Mouse (Mus musculus) stomach, postnatal 0 days (tissue): Measurements from ENCODE around the gene Gm45140. TPM values are rescaled to one million over a fixed set of nuclear protein-coding genes. Genes with fewer than 3 reads are reported as not detected.

ENCODE experiments used
- ATAC-seq: fragments of 200-750 bp; cut with Nextera tagmentation; 2 replicates; pipeline ENCODE4 v1.8.0; 2017; ENCODE audit not compliant: low FRiP score, low TSS enrichment
- DNase-seq: peaks from one replicate; pipeline ENCODE4 v3.0.0-alpha.2; 2016; ENCODE audit warnings: low spot score
- H3K27ac ChIP-seq: fragments of 300-500 bp; sonication (generic); replicated peaks from 2 replicates; pipeline ENCODE4 v1.5.1; 2014; ENCODE audit warnings: mild to moderate bottlenecking, control low read depth
- H3K27me3 ChIP-seq: fragments of 300-500 bp; sonication (generic); 2 replicates; pipeline ENCODE4 v1.6.1; 2014; ENCODE audit warnings: low read length; ENCODE audit not compliant: control insufficient read depth, insufficient read depth
- H3K36me3 ChIP-seq: fragments of 300-500 bp; sonication (generic); 2 replicates; pipeline ENCODE4 v1.6.1; 2014; ENCODE audit warnings: low read length, mixed read lengths; ENCODE audit not compliant: control insufficient read depth, insufficient read depth
- H3K4me1 ChIP-seq: fragments of 300-500 bp; sonication (generic); replicated peaks from 2 replicates; pipeline ENCODE4 v1.6.1; 2014; ENCODE audit warnings: antibody characterized with exemption; ENCODE audit not compliant: control insufficient read depth, insufficient read depth
- H3K4me2 ChIP-seq: fragments of 300-500 bp; sonication (generic); replicated peaks from 2 replicates; pipeline ENCODE4 v1.6.1; 2014; ENCODE audit warnings: low read depth, mild to moderate bottlenecking, control low read depth, moderate library complexity
- H3K4me3 ChIP-seq: fragments of 300-500 bp; sonication (generic); 2 replicates; pipeline ENCODE4 v1.5.1; 2014; ENCODE audit warnings: low read depth, low read length, control low read depth
- H3K9ac ChIP-seq: fragments of 300-500 bp; sonication (generic); 2 replicates; pipeline ENCODE4 v1.6.1; 2014; ENCODE audit warnings: mild to moderate bottlenecking, low read length, control low read depth, mixed read lengths
- H3K9me3 ChIP-seq: fragments of 300-500 bp; sonication (generic); 2 replicates; pipeline ENCODE4 v1.6.1; 2016; ENCODE audit warnings: low read length; ENCODE audit not compliant: control insufficient read depth
- CTCF ChIP-seq: IDR thresholded peaks from 2 replicates; pipeline ENCODE4 v1.5.1; 2016; ENCODE audit warnings: antibody characterized with exemption, low read depth, mild to moderate bottlenecking, moderate library complexity
- EP300 ChIP-seq: optimal IDR thresholded peaks from 2 replicates; pipeline ENCODE3; 2016; ENCODE audit warnings: antibody characterized with exemption
- WGBS: fragments of 180-500 bp; shearing (Covaris S2); extraction: QIAGEN DNeasy Blood & Tissue Kit; methylation state at CpG from one replicate; pipeline ENCODE4 v1.1.7; 2014; 5-methylcytosine and 5-hydroxymethylcytosine counted together
- polyA plus RNA-seq: library from polyadenylated mRNA; unstranded; fragments of >200 nt; fragmentation: Nextera tagmentation; extraction: Ambion mirVana; gene quantifications from 2 replicates; pipeline ENCODE4 v1.2.1, GENCODE M21; 2015

Gene Gm45140
- polyA plus RNA-seq, 1 experiment from 2014 or later: 1.9 TPM

DNA sequence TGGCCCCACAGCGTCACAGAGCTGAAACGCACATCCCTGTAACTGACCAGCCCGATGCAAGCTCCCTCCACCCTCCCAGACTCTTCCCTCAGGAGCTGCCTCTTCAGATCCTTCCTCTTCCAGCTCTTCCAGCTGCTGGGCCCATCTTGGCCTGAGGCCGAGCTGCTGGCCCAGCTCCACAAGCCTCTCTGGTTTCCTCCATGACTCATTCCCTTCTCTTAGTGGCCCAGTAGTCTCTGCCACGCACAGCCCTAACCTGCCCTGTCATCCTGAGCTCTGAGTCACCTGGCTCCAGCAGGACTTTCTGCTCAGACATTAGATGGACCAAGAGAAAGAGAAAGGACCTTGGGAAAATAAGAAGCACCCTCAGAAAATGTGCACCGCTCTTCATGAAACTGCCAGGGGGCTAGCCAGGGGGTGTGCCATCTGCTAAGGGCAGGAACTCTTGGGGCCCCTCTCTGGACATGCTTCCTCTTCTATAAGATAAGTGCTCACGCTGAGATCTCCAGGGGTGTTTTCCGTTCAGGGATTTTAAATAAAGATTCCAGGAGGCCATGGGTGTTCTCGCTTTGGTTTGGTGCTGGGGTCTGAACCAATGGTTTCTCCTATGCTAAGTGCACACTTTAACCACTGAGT, 33.4 kb upstream of the Gm45140 start:
- no peak overlapping the region for H3K9ac ChIP-seq
- DNase-seq (peak; percentile 81), ATAC-seq (peak; percentile 94)
- H3K27ac ChIP-seq: peak overlapping the region; percentile 45; the same call in 1 of the 2 replicates
- no peak overlapping the region for H3K4me3 ChIP-seq
- no peaks in the 10 kb centered on the region for H3K9me3 ChIP-seq
- no peak overlapping the region for H3K4me2 ChIP-seq
- 41% methylated on average over 9 of the region's 9 CpGs for WGBS
- peak; percentile 25 for TF ChIP-seq EP300
- no peak for TF ChIP-seq CTCF
- H3K27me3 ChIP-seq: no peaks in the 10 kb centered on the region
- H3K4me1 ChIP-seq: no peaks in the 10 kb centered on the region
- H3K36me3 ChIP-seq: no peaks in the 10 kb centered on the region

- no peak overlapping the region for H3K4me2 ChIP-seq
- H3K4me1 ChIP-seq: no peaks in the 10 kb centered on the region
- DNase-seq (no peak), ATAC-seq (no peak)
- H3K9me3 ChIP-seq: no peaks in the 10 kb centered on the region
- TF ChIP-seq EP300: no peak
- TF ChIP-seq CTCF: no peak
- H3K27ac ChIP-seq: no peak overlapping the region
- no peak overlapping the region for H3K4me3 ChIP-seq
- 45% methylated on average over 2 of the region's 2 CpGs for WGBS
- H3K27me3 ChIP-seq: no peaks in the 10 kb centered on the region
- no peaks in the 10 kb centered on the region for H3K36me3 ChIP-seq
- no peak overlapping the region for H3K9ac ChIP-seq
These were observed 31.7 kb upstream of the Gm45140 start for GRCm38 (mm10) chr6:87867256-87867655.

DNA sequence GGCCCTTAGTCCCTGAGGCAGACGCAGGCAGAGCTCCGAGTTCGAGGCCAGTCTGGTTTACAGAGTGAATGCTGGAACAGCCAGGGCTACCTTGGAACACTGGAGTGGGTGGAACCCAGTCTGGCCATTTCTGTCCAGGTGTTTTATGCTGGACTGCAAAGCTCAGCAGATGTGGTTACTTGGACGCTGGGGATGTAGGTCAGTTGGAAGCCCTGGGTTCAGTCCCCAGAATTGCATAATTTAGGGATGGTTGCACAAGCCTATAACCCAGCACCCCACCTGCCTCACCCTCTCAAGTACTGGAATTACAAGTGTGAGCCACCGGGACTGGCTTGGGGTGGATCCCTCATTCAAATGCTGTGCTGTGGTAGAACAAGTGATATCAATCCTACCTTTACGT, 30.6 kb upstream of the Gm45140 start:
- TF ChIP-seq EP300: no peak
- TF ChIP-seq CTCF: no peak

GRCm38 (mm10) chr6:87857071-87857470, 21.5 kb upstream of the Gm45140 start:
- H3K4me3 ChIP-seq: no peak overlapping the region
- DNase-seq (no peak), ATAC-seq (no peak)
- TF ChIP-seq CTCF (no peak), EP300 (no peak)
- no peaks in the 10 kb centered on the region for H3K27me3 ChIP-seq
- H3K9me3 ChIP-seq: no peaks in the 10 kb centered on the region
- H3K36me3 ChIP-seq: no peaks in the 10 kb centered on the region
- no peaks in the 10 kb centered on the region for H3K4me1 ChIP-seq
- no peak overlapping the region for H3K9ac ChIP-seq
- H3K4me2 ChIP-seq: no peak overlapping the region
- WGBS: 46% methylated on average over 1 of the region's 1 CpGs
- no peak overlapping the region for H3K27ac ChIP-seq

More for the DNA sequence above, 30.6 kb upstream of the Gm45140 start:
- no peaks in the 10 kb centered on the region for H3K4me1 ChIP-seq
- H3K4me2 ChIP-seq: no peak overlapping the region
- H3K27me3 ChIP-seq: no peaks in the 10 kb centered on the region
- WGBS: 76% methylated on average over 6 of the region's 6 CpGs
- no peak for ATAC-seq
- H3K9me3 ChIP-seq: no peaks in the 10 kb centered on the region
- no peak overlapping the region for H3K27ac ChIP-seq
- H3K36me3 ChIP-seq: no peaks in the 10 kb centered on the region
- no peak overlapping the region for H3K9ac ChIP-seq
- no peak for DNase-seq
- no peak overlapping the region for H3K4me3 ChIP-seq

DNA sequence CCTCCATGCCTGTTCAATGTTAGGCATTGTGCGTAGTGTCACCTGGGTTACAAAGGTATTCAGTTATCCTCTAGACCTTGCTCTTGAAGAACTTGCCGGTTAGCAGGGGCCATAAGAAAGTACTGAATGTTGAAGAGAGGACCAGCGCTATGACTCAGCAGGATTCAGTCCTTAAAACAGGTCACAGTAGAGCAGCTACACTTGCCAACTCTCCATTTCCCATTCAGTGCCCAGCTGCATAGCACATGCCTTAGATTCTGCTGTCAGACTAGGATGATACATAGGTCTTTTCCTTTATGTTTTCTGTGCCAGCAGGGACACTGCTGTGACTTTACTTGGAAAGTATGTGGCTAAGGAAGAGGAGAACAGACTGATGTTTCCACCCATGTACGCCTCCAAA, 17.9 kb upstream of the Gm45140 start:
- no peaks in the 10 kb centered on the region for H3K27me3 ChIP-seq
- ATAC-seq: no peak
- TF ChIP-seq EP300: no peak
- no peak for TF ChIP-seq CTCF

GRCm38 (mm10) chr6:87851871-87852270, 16.3 kb upstream of the Gm45140 start:
- Histone ChIP-seq H3K4me1 (no peaks in the 10 kb centered on the region), H3K27me3 (no peaks in the 10 kb centered on the region), H3K9ac (no peak overlapping the region), H3K4me3 (no peak overlapping the region), H3K4me2 (no peak overlapping the region), H3K27ac (no peak overlapping the region), H3K9me3 (no peaks in the 10 kb centered on the region), H3K36me3 (no peaks in the 10 kb centered on the region)
- WGBS: 83% methylated on average over 6 of the region's 6 CpGs
- no peak for ATAC-seq
- TF ChIP-seq EP300 (no peak), CTCF (no peak)
- no peak for DNase-seq

More for the DNA sequence above, 17.9 kb upstream of the Gm45140 start:
- H3K4me1 ChIP-seq: no peaks in the 10 kb centered on the region
- 79% methylated on average over 4 of the region's 4 CpGs for WGBS
- no peaks in the 10 kb centered on the region for H3K9me3 ChIP-seq
- H3K9ac ChIP-seq: no peak overlapping the region
- H3K4me3 ChIP-seq: no peak overlapping the region
- no peaks in the 10 kb centered on the region for H3K36me3 ChIP-seq
- H3K4me2 ChIP-seq: no peak overlapping the region
- H3K27ac ChIP-seq: no peak overlapping the region
- no peak for DNase-seq
